Mouse (Mus musculus) megakaryocyte, embryonic 14.5 days (primary cell): ENCODE results near the gene Fam168a.

Source experiments
- FLI1 ChIP-seq: IDR thresholded peaks from 2 replicates; pipeline ENCODE4 v1.6.1; 2012; ENCODE audit warnings: low read length, inconsistent platforms, mixed read lengths
- GATA1 ChIP-seq: IDR thresholded peaks from 3 replicates; pipeline ENCODE4 v1.6.1; 2012; ENCODE audit warnings: mixed read lengths, low read length, inconsistent platforms, borderline replicate concordance

GRCm38 (mm10) chr7:100847131-100847530 is 140.7 kb downstream of the Fam168a start:
- TF ChIP-seq GATA1 (no peak), FLI1 (no peak)
